Mouse (Mus musculus): ENCODE data around the gene Gm17662.

Gene Gm17662

DNA sequence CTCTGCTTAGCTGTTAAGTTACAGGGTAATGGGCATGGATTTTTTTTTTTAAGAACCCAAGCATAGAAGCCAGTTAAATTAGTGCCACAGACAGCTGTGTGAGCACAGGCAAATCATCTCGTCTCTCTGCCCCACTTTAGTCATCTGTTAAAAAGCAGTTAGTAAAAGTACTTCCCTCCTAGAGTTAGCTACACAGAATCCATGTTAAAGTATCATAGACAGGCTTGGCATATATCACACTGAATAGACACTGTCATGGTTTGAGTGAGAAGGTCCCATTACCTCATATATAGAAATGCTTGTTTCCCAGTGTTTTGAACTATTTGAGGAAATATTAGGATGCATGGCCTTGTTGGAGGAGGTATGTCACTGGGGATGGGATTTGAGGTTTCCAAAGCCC is at the start of gene Gm17662:
Gm17662 (plus strand) TSS at position 301 of the 400 bp plus-strand sequence.
- DNase-seq (ENCODE audit: low read depth in 1 of 2, low spot score in 2 of 2) = no peak

DNA sequence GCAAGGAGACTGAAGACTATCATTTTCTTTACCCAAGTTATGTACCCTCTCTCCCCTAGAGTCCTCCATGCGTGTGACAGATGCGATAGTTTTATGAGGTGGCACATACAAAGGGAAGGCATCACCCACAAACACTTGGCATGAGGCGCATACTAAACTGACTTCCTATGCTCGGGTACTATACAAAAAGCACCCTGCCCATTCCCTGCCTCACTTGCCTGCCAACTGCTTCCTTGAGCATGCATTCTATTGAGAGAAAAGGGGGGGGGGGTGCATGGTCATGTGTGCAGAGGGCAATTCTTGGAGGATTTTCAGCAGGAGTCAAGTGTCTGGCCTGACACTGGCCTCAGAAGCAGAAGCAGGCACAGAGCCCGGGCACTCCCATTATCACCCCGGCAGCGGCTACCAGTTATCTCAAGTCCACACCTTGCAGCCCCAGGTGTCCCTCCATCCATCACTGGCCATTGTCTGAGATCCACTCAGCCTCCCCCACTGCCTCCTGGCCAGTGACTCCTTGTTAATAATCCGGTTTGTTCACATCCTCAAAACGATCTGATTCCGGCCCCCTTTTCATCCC is 46.3 kb upstream of the Gm17662 start:
- DNase-seq (ENCODE audit: low read depth in 1 of 2, low spot score in 2 of 2) = no peak

DNA sequence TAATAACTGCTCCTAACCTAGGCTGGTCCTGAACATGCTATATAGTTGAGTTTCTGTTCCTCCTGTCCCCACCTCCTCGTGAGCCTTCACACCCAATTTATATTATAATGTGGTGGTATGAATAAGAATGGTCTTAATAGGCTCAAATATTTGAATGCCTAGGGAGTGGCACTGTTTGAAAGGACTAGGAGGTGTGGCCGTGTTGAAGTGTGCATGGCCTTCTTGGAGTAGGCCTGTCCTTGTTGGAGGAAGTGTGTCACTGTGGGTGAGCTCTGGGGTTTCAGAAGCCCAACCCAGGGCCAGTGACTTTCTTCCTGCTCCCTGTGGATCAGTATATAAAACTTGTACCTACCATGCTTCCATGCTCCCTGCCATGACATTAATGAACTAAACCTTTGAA is 43.5 kb upstream of the Gm17662 start:
- no peak for DNase-seq (ENCODE audit: low read depth in 1 of 2, low spot score in 2 of 2)

DNA sequence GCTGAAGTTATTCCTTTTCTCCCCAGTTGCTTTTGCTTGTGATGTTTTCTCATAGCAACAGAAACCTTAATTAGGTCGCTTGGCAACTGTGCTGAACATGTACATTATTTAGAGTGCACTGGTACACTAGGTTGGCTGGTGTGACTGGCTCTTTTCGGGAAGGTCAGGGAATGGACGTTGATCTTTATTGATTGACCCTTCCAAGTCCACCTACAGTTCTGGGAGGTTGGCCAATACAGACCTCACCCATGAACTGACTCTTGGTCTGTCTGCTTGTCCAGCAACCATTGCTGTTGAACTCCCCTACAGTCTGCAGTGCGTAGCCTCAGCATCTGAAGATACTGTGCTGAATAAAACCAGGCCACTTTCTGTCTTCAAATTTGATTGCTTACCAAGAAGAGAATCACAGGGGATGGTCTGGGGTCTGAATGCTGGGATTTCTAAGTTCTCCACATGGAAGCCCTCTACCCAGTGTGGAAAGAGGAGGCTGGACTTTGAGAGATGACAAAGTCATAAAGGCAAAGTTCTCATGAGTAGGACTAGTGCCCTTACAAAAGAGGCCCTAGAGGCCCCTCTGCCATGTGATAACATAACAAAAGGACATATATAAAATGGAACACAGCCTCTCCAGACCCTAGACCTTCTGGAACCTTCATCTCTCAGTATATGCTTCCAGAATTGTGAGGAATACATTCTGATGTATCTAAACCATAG is 40.5 kb upstream of the Gm17662 start:
- no peak for DNase-seq (ENCODE audit: low read depth in 1 of 2, low spot score in 2 of 2)

DNA sequence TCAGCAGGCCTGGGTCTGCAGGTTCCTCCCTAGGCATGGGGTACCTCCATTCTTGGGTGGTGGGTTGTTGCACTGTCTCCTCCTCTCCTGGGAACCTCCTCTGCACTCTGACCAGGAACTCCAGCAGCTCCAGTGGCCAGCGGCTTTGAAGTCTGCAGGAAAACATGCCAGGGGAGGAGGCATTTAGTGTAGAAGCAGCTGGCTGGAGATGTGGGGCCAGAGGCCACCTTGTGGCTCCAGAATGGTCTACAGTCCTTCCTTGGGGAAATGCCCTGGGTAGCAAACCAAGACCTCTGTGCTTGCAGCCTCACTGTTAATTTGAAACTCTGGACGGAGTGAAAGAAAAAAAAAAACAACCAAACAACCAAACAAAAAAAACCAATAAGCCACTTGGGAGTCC is 39.6 kb upstream of the Gm17662 start:
- no peak for DNase-seq (ENCODE audit: low read depth in 1 of 2, low spot score in 2 of 2)

DNA sequence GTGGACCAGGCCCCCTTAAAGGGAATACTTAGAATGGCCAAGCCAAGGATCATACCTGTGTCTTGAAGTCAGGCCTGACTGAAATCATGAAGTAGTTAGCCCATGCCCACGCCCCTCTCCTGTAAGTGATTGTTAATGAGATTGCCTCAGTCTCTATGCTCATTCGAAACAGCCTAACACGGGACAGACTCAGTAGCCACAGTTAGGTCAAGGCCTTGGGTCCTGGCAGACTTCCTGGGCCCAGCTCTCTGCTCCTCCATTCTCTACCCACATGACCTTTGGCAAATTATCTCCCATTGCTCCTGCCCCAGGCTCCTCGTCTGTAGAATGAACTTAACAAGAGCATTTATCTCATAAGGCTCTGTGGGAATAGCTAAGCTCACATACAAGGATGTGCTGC is 38.1 kb upstream of the Gm17662 start:
- DNase-seq (ENCODE audit: low read depth in 1 of 2, low spot score in 2 of 2) = no peak

DNA sequence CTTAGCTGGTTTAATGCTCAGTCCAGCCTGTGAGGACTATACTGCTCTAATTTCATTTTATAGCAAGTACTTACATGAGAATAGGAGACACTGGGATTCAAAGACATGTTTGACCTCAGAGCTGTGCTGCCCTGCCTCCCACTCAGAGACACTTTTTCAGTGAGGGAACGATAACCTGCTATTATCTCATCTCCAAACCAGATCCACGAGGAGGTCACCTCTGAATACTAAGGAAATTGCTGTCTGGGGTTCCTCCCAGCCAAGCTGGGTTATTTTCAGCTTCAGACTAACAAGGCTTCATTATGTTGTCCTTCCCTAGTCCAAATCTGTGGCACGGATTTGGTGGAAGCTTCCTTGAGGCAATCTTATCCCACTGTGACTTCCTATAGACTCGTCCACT is 37.2 kb upstream of the Gm17662 start:
- no peak for DNase-seq (ENCODE audit: low read depth in 1 of 2, low spot score in 2 of 2)

DNA sequence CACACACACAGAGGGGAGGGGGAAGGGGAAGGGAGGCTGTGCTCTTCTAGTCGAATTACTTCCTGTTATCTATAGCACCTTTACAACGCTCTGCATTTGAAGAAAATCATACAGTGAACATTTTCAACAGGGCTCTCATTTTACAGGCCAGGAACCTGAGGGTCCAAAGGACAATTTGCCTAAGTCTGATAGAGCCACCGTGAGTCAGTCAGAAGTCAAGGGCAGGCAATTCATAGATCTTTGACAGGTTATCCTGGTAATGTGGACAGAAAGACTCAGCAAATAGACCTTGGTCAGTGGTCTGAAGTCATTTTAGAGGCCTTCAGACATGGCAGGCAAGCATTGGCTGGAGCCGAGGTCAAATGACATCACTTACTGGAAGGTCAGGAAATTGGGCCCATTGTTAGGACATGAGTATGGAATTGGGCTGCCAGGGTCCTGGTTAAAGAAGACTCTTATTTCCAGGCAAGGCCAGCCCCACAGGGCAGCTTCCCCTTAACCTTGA is 33.5 kb upstream of the Gm17662 start:
- no peak for DNase-seq (ENCODE audit: low read depth in 1 of 2, low spot score in 2 of 2)

DNA sequence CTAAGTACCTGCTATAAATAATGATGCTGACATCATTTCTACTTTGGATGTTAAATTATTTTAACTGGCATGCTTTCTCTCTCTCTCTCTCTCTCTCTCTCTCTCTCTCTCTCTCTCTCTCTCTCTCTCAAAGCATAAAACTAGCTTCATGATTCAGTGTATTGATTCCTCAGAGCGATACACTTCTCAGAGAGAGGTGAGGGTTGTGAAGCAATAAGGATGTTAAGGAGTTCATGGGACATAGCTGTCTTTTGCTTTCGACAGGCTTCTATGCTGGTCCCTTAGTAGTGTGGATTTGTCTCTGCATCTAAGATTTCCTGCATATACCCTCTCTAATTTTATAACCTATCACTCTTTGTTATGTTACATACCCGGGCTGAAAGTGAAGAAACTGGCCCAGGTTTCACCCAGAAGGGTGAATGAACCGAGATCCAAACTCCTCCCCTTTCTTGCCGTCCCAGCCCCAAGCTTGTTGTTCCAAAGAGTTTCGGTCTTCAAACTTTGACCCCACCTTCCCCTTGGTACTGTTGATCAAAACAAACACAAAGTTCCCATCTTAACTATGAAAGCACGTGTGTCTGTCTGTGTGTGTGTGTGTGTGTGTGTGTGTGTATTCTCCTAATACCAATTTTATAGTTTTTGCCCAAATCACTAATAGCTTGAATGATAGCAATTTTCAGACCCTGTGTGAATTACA is 32.6 kb upstream of the Gm17662 start:
- no peak for DNase-seq (ENCODE audit: low read depth in 1 of 2, low spot score in 2 of 2)

DNA sequence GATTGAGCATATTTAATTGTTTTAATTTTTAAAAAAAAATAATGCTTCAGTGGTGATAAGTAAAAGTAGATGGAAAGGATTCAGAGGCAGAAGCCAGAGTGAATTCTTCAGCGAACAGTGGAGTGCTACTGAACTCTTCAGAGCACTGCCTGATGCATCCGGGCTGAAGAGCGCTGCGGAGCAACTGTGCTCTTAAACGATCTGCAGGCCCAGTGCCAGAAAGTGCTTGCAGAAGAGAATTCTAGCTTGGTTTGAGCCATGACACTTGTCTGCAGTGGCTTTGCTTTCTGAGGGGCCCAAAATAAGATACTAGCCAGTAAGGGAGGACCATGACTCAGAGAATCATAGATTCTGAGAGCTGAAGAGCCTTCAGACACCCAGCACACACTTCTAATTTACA is 28.2 kb upstream of the Gm17662 start:
- no peak for DNase-seq (ENCODE audit: low read depth in 1 of 2, low spot score in 2 of 2)

DNA sequence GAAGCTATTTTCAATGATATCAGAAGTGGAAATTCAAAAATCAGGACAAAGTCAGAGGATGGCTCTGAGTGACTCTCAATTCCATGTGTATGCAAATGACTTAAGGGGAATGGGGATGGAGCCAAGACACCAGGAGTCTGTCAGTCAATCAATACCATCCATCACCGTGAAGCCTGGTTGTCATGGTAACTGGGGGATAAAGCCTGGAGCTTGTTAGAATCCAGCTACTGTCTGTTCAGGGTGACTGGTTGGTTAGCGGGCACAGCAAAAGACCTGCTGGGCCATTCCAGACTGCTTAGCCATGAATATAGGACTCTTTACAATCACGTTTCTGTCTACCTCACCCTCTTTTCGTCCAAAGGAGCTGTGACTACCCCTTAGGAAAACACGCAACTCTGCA is 22.0 kb upstream of the Gm17662 start:
- no peak for DNase-seq (ENCODE audit: low read depth in 1 of 2, low spot score in 2 of 2)

DNA sequence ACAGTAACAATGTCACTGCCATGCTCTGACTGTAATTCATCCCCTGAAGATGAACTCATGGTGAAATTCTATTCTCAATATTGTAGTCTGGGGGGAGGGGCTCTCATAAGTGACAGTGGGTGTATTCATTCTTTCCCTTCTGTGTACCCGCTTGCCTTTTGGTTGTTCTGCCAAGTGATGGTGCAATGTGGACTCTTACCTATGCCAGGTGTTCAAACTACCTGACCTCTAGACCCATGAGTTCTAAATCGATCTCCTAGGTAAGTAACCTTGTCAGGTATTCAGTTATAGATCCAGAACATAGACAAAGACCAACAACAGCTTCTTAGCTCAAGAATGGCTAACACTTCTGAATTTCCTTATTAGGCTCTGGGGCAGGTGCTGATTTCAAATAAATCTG is 18.8 kb upstream of the Gm17662 start:
- DNase-seq (ENCODE audit: low read depth in 1 of 2, low spot score in 2 of 2) = no peak

DNA sequence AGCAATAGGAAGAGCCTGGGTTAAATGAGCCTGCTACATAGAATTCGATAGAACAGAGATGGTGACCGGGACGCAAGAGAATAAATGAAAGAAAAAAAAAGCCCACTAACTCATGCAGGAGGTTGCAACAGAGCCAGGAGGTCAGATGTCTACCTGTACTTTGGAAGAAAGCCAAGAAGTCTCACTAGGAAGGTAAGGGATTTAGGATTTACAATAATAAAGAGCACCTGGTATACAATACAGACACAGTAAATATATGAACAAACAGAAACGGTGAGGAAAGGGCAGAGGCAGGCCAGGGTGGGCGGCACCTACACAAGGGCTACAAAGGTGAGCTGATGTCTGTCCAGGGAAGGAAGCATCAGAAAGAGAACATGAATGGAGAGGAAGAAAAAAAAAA is 14.9 kb upstream of the Gm17662 start:
- DNase-seq (ENCODE audit: low read depth in 1 of 2, low spot score in 2 of 2) = no peak

DNA sequence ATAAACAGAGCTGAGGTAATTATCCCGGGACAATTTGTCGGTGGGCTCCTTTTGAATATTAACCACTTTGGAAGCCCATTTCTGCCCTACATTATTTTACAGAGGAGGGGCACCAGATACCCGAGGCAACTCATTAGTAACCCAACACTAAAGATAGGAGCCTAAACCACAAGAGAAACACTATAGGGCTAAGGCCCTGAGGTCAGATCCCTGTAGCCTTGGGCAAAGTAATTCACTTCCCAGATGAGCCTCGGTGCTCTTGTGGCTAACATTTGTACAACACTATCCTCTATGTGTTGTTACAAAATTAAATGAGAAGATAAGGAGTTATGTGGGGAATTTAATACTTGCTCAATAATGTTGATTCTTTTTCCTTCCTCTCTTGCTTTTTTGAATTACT is 13.6 kb upstream of the Gm17662 start:
- DNase-seq (ENCODE audit: low read depth in 1 of 2, low spot score in 2 of 2) = no peak

DNA sequence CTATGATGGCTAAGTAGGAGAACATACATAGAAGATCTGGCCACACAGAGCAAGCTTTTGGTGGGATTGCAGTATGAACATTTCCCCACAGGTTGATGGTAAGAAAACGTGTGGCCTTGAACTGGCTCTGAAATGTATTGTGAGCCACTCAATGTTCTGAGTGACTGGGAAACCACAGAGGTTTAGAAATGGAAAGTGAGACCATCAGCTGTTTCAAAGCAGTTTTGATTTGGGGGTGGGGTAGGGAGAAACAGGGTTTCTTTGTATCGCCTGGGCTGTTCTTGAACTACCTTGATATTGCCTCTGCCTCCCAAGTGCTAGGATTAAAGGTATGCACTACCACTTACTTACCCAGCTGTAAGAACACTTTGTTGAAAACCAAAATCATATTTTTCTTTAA is 1.9 kb upstream of the Gm17662 start:
- DNase-seq (ENCODE audit: low read depth in 1 of 2, low spot score in 2 of 2) = no peak

DNA sequence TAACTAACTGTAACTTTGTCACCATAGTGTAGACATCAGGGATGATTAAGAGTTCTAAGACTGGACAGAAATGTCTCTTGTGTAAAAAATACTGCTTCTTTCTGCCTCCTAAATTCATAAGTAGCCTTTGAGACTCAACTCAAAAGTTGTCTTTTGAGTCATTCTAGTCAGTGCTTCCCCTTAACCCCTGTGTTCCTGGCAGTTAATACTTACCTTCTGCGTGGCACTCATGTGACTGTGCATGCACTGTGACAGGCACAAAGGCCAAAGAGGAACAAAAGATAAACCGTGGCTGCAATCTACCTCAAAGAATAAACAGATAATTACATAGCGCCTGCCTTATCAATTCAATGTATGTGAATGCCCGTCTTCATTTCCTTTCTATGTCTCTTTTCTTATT is 694 bp downstream of the Gm17662 start:
- DNase-seq (ENCODE audit: low read depth in 1 of 2, low spot score in 2 of 2) = no peak

DNA sequence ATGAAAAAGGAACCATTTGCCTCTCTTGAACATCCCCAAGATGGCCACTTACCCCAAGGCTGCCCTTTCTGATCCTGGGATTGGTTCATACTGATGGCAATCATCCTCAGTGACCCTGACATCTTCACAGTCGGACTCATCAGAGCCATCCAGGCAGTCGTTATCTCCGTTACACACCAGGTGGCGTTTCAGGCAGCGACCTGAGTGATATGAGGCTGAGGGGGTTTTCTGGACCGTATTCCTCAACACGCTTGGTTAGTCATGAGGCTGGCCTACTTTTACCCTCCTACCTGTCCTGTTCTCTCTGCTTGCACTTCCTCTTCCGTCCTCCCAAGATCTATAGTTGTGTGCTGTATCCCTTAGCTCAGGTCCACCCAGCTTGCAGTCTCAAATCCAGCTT is 4.1 kb downstream of the Gm17662 start:
- no peak for DNase-seq (ENCODE audit: low read depth in 1 of 2, low spot score in 2 of 2)

DNA sequence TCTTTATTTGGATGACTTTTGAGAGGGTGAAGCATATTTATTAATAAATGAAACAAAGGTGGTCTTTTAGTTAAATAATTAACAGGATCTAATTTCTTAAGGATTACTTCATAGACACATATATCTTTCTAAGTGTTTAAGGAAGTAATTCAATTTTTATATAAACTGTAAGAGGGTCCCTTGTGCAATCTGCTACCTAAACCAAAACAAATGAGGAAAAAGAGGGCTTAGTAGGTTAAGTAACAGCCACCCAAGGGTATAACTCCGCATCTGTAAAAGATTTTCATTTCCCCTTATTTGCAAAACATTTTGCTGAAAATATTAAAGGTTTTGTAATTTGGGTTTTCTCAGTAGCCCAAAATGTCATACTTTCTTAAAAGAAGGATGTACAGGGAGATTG is 7.3 kb downstream of the Gm17662 start:
- DNase-seq (ENCODE audit: low read depth in 1 of 2, low spot score in 2 of 2) = no peak

DNA sequence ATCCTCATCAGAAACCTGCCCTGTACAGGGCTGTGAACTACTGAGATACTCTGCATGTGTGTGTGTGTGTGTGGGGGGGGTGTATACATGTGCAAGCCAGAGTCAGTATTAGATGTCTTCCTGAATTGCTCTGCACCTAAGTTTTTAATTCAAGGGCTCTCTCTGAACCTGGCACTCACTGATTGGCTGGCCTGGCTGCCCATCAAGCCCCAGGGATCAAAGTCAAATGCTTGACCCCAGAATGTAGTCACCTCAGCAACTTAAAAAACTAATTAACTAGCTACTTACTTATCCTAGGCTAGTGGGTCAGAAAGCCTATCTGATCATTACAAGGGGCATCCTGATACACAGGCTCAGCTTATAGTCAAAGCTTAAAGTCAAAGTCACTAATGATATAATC is 12.5 kb downstream of the Gm17662 start:
- DNase-seq (ENCODE audit: low read depth in 1 of 2, low spot score in 2 of 2) = no peak

DNA sequence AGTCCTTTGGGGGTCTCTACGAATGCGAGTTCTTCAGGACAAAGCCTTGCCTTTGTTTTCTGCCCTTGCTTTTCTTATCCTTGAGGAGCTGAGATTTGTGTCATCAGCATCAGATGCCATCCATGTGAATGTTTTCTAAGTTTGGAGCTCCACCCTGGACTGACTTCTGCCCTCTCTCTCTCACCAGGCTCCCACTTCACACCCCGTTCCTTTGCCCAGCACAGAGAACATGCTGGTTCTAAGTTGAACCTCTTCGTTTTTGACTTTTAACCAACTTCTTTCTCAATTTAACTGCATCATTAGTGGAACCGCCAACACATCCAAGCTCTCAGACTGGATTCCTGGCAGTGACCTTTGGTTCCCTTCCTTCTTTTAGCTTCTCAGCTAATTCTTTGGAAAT is 13.1 kb downstream of the Gm17662 start:
- no peak for DNase-seq (ENCODE audit: low read depth in 1 of 2, low spot score in 2 of 2)

DNA sequence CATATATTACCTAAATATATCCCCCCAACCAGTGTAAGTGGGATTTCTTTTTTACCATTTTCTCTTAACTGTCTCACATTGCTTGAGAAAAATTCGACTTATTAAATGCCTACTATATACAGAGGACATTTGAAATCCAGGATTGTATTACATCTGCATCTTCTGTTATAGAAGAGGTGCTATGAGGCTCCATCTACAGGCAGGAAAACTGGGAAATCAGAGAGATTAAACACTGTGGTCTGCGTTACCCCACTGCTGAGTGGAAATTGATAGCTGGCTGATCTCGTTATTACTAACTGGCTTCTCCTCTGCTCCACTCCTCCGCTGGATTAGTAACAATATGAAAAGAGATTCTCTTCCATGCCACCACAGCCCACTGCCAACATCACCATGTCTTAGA is 18.7 kb downstream of the Gm17662 start:
- DNase-seq (ENCODE audit: low read depth in 1 of 2, low spot score in 2 of 2) = no peak

DNA sequence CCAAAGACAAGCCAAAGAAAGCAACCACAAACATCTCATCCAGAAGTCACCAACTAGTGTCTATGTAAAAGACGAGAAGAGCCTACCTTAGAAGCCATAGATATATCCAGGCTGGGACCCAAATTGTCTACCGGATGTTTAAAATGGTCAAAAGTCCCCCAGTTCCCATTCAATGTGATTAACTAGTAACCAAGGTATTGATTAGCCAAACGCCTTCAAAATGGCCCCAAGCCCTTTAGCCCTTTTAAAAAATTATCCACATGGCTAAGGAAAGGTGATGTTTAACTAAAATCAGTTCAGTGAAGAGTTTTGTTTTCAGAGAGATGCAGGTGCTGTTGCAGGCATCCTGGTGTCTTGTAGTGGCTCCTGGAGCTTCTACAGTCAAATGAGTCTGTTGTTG is 19.2 kb downstream of the Gm17662 start, which contains the start of gene C8a:
C8a (minus strand) TSS at position 76 of the 400 bp plus-strand sequence.
- DNase-seq (ENCODE audit: low read depth in 1 of 2, low spot score in 2 of 2) = no peak

Measured in monocyte, adult 2 months (primary cell).